Mouse (Mus musculus) spleen, postnatal 4 days (tissue): Measurements from ENCODE around the gene Ptpn20.
A peak's percentile ranks its signal among the peaks of the same experiment; 100 is the strongest.

Source experiments
- DNase-seq, 2 experiments: peaks; one replicate each; pipeline ENCODE4 v3.0.0; 2022; ENCODE audit warnings: low spot score in 2 of 2

Gene Ptpn20

DNA sequence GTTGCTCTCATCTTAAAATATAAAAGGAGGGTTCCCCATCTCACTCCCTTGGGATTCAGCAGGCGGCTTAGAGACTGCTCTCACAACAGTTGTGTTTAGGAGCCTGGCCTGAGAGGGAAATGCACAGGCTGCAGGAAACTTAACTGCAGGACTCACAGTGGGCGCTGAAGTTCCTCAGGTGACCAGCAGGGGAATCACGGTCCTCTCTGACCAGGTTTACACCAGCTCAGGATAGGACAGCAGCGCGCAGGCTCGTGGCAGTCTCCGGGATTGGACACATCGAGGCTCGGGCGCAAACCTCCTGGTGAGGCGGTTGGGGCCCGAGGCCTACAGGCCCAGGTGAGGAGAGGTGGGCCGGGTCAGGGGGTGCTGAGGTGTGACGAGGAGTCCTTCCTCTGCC, at the start of gene Ptpn20:
Gene Ptpn20 (plus strand): TSS at position 257 of the 400 bp plus-strand sequence.
- DNase-seq = no peak

DNA sequence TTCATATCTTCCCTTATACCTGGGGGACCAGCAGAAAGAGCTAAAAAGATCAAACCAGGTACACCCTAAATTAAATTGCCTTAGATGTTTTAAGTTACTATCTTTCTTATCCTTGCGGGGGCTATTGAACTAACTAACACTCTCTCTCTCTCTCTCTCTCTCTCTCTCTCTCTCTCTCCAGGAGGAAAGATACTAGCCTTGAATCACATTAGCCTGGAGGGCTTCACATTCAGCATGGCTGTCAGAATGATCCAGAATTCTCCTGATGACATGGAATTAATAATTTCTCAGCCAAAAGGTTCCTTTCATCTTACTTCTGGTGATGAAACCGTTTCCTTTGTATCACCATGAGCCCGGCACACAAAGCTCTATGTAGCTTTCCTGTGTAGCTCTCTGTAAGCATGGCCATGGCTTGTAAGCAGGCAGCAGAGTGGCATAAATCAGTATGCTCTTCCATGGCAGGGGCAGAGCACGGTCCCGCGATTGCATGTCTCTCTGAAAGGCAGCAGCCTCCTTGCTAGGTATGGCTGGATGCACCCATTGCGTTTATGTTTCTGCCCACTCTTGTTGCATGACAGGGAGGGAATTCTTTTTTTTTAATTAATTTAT, 49.3 kb upstream of the Ptpn20 start:
- peak in 1 of 2 experiments; percentile 16 for DNase-seq

DNA sequence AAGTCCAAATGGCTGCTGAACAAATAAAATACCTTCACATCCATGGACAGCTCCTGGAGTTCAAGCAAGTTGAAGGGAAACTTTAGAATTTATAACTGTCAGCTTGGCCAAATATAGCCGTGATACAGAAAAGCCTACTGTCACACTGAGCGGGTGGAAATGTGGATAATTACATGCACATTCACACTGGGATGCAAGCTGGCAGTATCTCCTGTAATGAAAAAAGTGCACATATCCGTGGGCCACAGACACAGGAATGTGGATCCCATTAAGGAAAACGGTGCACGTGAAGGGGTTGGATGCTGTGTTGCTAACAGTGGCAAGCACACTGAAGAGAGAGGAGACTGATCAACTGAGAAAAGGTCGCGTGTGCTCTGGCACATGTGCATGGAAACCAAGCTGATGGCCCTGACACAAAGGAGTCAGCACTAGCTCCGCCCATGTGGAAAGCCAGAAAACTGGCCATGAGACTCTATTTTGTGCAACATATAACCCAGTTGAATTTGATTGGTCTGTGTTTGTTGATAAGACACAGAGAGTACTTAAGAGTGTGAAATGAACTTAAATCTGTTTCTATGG, 43.4 kb upstream of the Ptpn20 start:
- DNase-seq = no peak

DNA sequence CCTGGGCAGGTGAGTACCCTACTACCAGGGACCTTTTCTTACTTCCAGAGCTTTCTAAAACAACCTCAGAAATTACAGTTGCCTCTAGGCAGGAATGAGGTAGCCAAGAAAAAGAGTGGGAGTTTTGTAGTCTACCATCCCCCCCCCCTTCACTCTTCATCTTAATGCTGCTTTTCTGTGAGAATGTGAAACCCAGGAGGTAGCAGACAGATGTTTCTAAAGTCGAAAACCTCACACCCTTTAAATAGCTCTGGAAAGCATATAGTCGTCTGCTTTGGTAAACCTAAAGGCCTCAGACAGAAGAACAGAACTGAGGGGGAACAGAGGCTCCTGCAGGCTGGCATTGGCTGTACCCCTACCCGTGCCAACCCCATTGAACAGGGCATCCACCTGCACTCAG, 40.4 kb upstream of the Ptpn20 start:
- DNase-seq = no peak

DNA sequence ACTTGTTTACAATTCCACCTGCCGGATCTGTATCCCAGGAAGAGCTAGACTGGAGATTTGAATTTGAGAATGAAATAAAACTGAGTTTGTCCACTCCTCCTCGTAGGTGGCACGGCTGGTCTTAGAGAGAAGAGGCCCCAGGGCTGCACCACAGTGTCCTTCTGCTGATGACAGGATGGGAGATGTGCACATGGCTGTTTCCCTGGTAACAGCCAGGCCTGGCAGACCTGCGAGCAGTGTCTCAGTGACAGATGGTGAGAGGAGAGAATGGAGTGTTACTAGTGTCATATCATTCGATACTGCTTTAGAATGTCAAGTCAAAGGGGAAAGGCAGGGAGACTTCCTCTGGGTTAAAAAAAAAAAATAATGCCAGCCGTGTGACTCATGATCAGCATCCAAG, 39.2 kb upstream of the Ptpn20 start:
- no peak for DNase-seq

DNA sequence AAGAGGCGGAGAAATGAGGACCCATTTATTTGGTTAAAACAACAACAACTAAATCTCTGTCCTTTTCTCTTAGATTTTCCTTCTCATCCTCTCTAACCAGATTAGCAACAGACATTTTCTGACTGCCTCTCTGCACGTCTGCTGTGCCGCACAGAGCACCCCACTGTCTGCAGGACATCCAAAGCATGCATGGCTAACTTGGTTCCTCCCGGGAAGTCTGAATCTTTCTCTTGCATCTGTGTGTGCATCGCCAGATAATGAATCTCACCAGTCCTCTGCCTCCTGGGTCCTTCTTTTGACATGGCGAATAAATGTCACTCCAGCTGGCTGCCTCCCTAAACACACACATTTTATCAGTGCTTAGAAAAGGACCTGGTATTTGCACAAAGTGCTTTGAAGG, 18.3 kb upstream of the Ptpn20 start:
- DNase-seq = peak in 1 of 2 experiments; percentile 17

DNA sequence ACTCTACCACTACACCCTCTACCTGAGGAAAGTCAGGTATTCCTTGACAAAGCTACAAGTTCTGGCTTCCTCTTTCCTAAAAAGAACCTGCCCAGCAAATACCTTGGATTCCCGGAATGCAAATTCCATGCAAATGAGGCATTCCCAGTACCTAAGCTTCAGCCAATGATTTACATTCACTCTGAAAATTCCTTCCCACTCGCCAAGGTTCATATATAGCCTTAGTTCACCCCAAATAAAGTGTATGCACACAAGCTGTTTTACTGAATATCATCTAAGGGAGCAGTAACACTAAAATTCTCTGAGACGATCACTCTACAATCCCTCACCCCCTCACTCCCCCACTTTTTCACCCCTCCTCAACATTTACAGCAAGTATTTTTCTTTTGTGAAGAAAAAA, 15.4 kb upstream of the Ptpn20 start:
- DNase-seq = no peak

DNA sequence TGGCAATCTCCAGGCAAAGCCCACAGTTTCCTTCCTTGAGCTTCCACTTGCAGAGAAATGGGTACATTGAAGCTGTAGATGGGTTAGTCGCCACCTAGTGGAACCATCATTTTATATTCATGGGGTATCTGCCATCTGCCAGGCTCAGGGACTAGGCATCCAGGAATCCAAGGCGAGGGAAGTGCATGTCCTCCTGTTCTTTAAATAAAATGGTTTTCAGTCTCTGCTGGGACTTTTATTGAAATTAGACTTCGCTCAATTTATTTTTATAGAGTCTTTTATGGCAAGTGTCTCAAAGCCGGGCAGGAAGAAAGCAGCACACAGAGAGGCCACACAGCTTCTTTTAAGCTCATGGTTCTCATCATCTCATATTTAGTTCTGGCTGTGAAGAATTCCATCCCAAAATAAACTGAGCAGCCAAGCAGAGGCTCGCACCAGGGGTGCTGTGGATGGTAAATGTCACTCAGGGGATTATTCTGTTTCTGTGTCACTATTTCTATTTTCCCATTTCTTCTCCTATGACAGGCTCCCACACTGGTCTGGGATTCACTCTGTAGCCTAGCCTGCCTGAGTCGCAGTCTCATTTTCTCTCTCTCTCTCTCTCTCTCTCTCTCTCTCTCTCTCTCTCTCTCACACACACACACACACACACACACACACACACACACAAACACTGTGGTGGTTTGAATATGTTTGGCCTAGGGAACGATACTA, 9.1 kb upstream of the Ptpn20 start:
- peak in 1 of 2 experiments; percentile 19 for DNase-seq

DNA sequence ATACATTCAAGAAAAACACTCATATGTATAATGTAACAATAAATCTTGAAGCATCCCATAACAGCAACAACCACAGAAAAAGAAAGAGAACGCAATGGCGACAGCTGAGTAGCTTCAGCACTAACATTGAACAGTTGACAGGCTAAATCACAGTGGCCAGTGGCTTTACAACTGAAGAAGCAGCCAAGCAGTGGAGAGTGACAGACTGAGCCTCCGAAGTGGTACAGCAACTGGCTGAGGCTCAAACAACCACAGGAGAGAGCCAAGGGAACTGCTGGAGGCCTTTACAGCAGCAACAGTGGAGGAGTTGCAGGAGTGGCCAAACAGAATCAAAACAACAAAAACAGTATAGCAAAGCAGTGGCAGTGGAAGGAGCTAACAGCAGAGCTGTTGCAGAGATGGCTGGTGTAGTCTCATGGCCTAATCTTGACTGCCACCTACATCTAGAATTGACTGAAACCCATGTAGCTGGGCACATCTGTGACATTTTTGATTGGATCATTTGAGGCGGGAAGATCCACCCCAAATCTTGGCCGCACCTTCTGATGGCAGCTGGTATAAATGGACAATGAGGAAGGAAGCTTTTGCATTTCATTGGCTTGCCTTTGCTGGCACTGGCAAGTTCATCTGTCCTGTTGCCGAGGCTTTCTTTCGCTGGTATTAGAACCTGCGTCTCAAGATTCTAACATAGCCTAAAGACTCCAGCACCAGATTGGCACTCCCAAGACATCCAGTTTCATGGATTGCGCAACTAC, 9.5 kb downstream of the Ptpn20 start:
- no peak for DNase-seq

DNA sequence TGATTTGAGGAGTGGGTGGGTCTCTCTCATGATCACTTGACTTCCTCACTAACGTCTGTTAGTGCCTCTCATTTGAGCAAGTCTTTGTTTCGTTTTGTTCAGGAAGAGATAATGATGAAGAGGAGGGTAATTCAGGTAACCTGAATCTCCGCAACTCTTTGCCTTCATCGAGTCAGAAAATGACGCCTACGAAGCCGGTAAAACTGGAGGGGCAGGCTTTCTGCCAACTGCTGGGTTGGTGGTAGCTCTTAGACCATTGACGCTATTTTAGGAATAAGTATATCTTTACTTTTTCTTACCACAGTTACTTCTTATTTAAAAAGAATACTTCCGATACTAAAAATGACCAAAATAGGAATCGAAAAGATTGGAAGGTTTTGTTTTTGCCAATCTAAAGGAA, 18.4 kb downstream of the Ptpn20 start:
- no peak for DNase-seq

DNA sequence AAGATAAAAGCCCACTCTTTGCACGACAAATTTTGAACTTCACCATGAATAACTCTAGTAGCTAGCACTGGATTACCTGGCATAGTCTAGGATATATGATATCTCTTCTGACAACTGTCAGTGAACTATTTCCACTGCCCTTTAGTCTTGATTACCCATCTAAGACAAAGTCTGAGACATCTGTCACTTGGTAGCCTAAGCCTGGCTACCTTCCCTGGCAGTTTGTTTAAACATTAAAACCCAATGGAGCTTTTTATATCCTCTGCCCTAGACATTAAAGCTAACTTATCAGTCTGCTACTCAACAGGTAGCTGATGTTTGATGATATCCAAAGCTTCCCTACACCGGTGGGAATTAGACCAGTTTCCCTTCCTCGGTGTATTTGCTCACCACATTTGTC, 36.0 kb downstream of the Ptpn20 start:
- DNase-seq = no peak

DNA sequence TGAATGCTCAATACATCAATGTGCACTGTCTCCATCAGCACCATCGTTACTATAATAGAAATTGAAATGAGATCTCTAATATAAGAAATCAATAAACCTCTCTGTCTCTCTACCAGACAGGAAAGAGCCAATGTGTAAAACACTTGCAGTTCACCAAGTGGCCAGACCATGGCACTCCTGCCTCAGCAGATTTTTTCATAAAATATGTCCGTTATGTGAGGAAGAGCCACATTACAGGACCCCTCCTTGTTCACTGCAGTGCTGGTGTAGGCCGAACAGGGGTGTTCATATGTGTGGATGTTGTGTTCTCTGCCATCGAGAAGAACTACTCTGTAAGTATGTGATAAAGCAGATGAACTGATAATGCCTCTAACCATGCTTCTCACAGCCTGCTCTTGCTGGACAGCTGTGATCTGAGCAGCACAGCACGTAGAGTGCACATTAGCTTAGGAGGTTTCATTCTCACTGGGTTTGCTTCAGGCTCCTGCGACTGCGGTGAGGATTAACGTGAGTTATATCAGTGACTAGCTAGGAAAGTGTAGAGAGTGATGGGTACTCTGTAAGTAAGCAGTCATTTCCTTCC, 43.9 kb downstream of the Ptpn20 start:
- no peak for DNase-seq

DNA sequence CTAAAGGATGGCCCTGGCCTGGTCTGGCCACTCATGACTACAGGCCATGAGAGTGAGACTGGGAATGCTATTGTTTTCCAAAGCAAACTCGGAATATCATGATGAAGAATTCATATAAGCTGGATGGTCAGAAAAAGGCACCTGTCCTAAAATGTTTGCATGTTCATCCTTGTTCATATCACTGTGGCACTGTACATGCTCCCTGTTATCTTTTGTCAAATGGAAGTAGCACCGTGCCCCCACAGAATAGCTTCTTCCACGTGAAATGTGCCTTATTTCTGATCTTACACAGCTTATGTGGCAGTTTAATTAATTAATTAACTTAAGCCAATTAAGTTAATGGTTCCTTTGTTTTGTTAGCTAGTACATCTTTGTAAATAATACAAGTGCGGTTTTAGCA, 45.3 kb downstream of the Ptpn20 start:
- no peak for DNase-seq

DNA sequence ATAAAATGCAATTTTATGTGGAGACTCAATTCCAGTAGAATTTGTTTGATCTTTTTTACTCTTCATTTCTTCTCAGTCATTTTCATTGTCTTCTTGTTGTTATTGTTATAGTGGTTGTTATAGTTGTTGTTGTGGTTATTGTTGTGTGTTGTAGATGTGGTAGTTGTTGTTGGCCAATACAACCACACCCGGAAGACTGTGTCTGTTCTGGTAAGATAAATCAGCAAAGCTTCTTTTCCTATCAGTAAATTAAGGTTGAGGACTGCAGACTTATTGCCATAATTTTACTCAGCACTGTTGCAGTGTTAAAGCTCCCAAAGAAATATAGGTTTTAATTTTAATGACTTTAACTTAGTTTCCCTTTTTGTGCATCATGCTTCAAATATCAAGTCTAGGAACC, 45.8 kb downstream of the Ptpn20 start:
- DNase-seq = no peak

DNA sequence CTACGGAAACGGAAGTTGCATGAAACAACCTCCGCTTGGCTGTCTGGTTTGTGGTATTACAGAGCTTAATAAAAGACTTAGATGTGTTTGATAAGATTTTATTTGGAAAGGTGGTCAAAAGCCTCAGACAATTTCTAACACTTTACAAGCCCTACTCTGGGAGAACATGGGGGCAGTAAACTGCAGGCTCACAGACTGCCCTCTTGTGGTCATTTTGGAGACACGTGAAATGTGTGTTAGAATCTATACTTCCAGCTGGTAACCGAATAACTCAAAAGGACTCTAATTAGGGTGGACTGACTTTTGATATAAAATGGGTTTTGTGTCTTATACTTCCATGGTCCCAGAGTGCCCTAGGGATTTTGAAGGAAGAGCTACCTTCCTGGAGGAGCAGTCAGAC, 50.4 kb downstream of the Ptpn20 start:
- DNase-seq = no peak

DNA sequence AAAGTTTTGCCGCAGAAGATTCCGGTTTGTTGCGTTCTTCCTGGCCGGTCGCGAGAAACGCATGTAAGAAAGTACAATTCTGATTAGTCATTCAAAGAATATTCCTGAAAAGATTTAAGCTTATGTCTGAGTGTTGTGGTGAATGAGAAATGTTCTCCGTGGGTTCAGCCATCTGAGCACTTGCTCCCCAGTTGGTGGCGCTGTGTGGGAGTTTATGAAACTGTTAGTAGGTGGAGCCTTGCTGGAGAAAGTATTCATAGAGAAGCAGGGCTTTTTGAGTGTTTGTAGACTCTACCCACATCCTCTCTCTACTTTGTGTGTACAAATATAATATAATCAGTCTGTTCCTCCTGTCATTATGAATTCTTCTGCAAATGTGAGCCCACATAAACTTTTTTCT, 61.7 kb downstream of the Ptpn20 start:
- no peak for DNase-seq

DNA sequence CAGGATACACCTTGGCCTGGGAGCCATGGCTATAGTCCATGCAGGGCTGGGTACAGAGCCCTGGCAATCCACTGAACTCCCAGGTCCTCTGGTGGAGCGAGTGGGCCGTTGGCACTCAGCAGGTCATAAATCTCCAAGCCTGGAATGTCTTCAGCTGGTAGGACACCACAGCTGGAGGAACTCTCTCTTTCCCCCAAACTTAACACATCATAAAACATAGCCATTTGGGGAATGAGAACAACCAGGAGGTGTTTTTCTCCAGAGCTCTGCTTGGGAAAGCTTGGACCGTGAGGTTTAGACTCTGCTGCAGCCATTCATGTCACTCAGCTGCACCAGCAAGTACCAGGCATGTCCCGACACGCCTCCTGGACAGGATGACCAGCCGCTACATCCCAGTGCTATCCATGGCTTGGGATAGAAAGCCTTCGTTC, 68.5 kb downstream of the Ptpn20 start:
- DNase-seq = no peak

DNA sequence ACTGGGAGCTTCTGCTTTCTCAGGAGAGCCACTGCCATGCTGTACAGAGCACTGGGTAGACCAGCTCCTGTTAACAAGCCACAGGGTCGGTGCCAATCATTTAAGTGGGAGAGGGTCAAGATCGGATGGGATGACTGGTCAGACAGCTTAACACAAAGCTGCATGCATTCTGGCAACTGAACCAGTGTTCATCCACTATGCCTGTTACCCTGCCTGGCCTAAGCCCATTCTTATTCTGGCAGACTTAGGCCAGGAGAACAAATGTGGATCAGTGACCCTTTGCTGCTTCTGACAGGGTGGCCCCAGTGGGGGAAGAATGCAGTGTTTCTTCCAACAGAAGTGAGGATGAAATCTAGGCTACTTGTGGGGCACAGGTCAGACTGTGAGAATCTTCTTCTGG, 69.3 kb downstream of the Ptpn20 start:
- no peak for DNase-seq

DNA sequence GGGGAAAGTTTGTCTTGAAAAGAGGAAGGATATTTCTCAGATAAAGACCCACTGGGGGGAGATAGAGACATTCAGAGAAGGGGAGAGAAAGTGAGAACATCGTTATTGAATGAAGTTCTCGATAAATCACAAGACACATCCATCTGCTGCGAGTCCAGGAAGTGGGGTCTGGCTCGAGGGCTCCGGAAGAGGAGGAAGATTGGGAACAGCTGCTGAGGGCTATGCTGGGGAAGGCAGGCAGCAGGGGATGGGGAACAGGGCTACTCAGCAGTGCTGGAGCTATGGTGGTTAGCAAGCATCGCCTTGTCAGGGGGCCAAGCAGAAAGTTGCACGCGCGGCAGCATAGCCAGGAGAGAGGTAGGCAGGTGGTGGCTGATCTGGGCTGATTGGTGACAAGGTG, 73.1 kb downstream of the Ptpn20 start:
- no peak for DNase-seq

DNA sequence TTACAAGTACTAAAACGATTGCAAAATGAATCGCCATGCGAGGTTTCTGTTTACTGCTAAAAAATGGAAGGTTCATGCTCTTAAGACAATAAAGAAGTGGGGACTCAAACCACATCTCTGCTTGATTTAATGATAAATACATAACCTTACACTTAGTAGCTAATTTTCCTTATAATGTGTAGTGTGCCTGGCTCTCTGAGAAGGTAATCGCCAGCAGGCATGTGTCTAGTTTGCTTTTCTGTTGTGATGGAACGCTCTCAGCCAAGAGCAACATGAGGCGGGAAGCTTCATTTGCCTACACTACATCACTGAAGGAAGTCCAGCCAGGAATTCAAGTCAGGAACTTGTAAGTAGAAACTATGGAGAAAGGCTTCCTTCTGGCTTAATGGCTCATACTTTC, 77.3 kb downstream of the Ptpn20 start:
- no peak for DNase-seq

DNA sequence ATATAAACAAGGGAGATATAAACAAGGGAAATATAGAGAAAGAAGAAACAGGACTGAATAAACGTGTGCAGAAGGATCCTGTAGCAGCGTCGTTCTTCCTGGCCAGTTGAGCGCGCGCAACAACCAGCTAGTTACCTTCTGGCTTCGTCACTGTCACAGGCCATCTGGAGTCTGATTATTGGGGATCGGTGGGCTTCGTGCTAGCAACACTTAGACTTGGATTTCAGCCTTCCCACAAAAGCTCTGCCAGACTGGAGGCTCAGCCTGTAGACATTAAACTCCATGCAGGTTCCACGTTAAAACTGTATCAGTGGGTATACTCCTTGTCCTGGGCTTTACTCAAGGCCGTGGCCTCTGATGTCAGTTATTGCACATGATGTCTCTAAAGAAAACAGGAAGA, 80.9 kb downstream of the Ptpn20 start:
- no peak for DNase-seq

DNA sequence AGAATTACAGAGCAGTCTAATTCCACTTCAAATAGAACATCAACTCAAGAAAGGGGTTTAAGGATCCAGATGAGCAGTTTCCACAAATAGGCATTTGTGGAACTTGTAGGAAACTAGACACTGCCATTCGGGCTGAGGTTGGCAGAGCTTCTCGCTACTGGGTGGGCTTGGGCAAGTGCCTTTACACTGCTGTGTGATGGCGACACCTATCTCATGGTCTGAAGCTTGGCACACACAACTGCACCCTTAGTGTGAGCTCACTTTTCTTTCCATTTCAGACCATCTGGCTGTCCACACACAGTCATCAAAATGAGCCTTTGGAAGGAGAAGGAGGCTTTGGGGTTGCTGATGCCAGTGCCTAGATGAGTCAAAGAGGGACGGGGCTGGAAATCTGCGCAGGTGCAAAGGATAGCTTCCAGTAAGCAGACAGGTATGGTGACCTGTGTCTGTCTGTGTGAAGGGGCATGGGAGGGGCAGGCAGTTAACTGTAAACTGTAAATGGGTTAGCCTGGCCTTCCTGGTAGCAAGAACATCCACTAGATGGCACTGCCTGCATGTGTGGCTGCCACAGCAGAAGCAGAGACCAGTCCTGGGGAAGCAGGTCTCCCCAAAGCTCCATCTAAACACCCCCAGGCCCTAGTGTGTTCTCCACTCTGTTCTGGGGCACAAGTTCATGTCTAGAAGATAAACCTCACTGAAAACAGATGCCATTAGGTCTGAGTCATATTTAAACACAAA, 84.5 kb downstream of the Ptpn20 start:
- DNase-seq = no peak
